Mouse (Mus musculus): ENCODE measurements around the gene Polr2a.

GRCm38 (mm10) chr11:69689891-69690290 is 68.5 kb downstream of the Polr2a start:
- no peak for TF ChIP-seq CTCF (IDR thresholded peaks at IDR 0.05; ENCODE audit: control insufficient read depth, insufficient read depth, insufficient read length)
- TF ChIP-seq MAX (IDR thresholded peaks at IDR 0.05) = no peak
- TF ChIP-seq USF1 (IDR thresholded peaks at IDR 0.05; ENCODE audit: low read depth) = no peak
